Mouse (Mus musculus) T-cell, adult 66 days (primary cell): ENCODE results near the gene Cbln4. TPM values are rescaled to one million over a fixed set of nuclear protein-coding genes. Genes with fewer than 3 reads are reported as not detected.

Experiments used
- total RNA-seq, 2 experiments: library from RNA; stranded (reverse); gene quantifications; 3 replicates in 1 of 2; 4 replicates in 1 of 2; pipeline ENCODE4 v1.2.4; 2023

Cbln4 gene
- not detected for total RNA-seq

GRCm38 (mm10) chr2:172043235-172043610 lies at the start of gene Cbln4:
Cbln4 (minus strand) TSS chr2:172043466.

Other genes with a start within 250 kb of the Cbln4 start
- gene Mc3r, start 205.0 kb upstream of the Cbln4 start, total RNA-seq: not detected